Mouse (Mus musculus) lung, embryonic 14.5 days (tissue): ENCODE data around the gene Mtch1. TPM values are rescaled to one million over a fixed set of nuclear protein-coding genes. Genes with fewer than 3 reads are reported as not detected.

ENCODE experiments used
- ATAC-seq: fragments of 200-750 bp; cut with Nextera tagmentation; 2 replicates; pipeline ENCODE4 v1.8.0; 2017; ENCODE audit warnings: mild to moderate bottlenecking, moderate TSS enrichment, moderate library complexity; ENCODE audit not compliant: insufficient read depth
- DNase-seq: peaks from one replicate; pipeline ENCODE4 v3.0.0-alpha.2; 2015
- H3K27ac ChIP-seq: fragments of 300-500 bp; sonication (generic); 2 replicates; pipeline ENCODE4 v1.5.1; 2014; ENCODE audit warnings: low read depth, mild to moderate bottlenecking, moderate library complexity
- H3K27me3 ChIP-seq: fragments of 300-500 bp; sonication (generic); 2 replicates; pipeline ENCODE4 v1.6.1; 2014; ENCODE audit warnings: low read length, control low read depth; ENCODE audit not compliant: insufficient read depth
- H3K36me3 ChIP-seq: fragments of 300-500 bp; sonication (generic); 2 replicates; pipeline ENCODE4 v1.6.1; 2014; ENCODE audit warnings: control low read depth; ENCODE audit not compliant: insufficient read depth
- H3K4me1 ChIP-seq: fragments of 300-500 bp; sonication (generic); 2 replicates; pipeline ENCODE4 v1.6.1; 2014; ENCODE audit warnings: antibody characterized with exemption, control low read depth; ENCODE audit not compliant: insufficient read depth
- H3K4me2 ChIP-seq: fragments of 300-500 bp; sonication (generic); 2 replicates; pipeline ENCODE4 v1.6.1; 2014; ENCODE audit warnings: mild to moderate bottlenecking
- H3K4me3 ChIP-seq: fragments of 300-500 bp; sonication (generic); 2 replicates; pipeline ENCODE4 v1.5.1; 2014; ENCODE audit warnings: low read depth, low read length
- H3K9ac ChIP-seq: fragments of 300-500 bp; sonication (generic); 2 replicates; pipeline ENCODE4 v1.6.1; 2014
- H3K9me3 ChIP-seq: fragments of 300-500 bp; sonication (generic); 2 replicates; pipeline ENCODE4 v1.6.1; 2016; ENCODE audit warnings: low read depth, low read length, control low read depth
- CTCF ChIP-seq: IDR thresholded peaks from 2 replicates; pipeline ENCODE4 v1.5.1; 2016; ENCODE audit warnings: antibody characterized with exemption, low read depth
- WGBS: fragments of 180-500 bp; shearing (Covaris S2); extraction: QIAGEN DNeasy Blood & Tissue Kit; methylation state at CpG from one replicate; pipeline ENCODE4 v1.1.7; 2014; 5-methylcytosine and 5-hydroxymethylcytosine counted together
- polyA plus RNA-seq: library from polyadenylated mRNA; unstranded; fragments of >200 nt; fragmentation: Nextera tagmentation; extraction: Ambion mirVana; gene quantifications from 2 replicates; pipeline ENCODE4 v1.2.1, GENCODE M21; 2014

Mtch1 gene
- polyA plus RNA-seq, 1 experiment from 2014 or later: 395 TPM

DNA sequence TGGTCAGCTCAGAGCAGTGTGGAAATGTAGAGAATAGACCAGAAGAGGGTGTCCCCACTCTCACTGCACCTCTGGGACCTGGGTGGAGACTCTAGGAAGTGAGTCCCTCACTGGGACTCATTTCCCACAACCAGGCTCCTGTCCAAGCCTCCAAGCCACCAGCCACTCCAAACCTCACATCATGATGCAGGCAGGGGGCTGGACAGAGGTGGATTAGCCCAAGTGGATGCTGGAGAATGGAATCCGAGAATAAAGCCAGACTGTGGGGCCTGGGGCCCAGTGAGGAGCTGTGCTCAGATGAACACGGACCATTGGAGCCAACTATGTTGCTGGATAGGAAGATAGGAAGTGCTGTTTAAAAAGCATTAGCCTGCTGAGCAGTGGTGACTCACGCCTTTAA, 30.8 kb downstream of the Mtch1 start:
- ATAC-seq (no peak), DNase-seq (no peak)
- H3K36me3 ChIP-seq: no peaks in the 10 kb centered on the region
- H3K4me3 ChIP-seq: no peak overlapping the region
- H3K27me3 ChIP-seq: peaks cover 13% of the 10 kb centered on the region
- no peak overlapping the region for H3K27ac ChIP-seq
- no peak overlapping the region for H3K9ac ChIP-seq
- H3K4me2 ChIP-seq: no peak overlapping the region
- no peak for TF ChIP-seq CTCF
- no peaks in the 10 kb centered on the region for H3K4me1 ChIP-seq
- H3K9me3 ChIP-seq: no peaks in the 10 kb centered on the region; the same call in 1 of the 2 replicates
- 69% methylated on average over 3 of the region's 3 CpGs for WGBS

- no peak for ATAC-seq
- H3K27ac ChIP-seq: no peak overlapping the region; the same call in 1 of the 2 replicates
- TF ChIP-seq CTCF: no peak
- no peak overlapping the region for H3K9ac ChIP-seq
- H3K4me1 ChIP-seq: no peaks in the 10 kb centered on the region
- DNase-seq: no peak
- H3K4me3 ChIP-seq: no peak overlapping the region
- no peaks in the 10 kb centered on the region; the same call in 1 of the 2 replicates for H3K9me3 ChIP-seq
- H3K36me3 ChIP-seq: no peaks in the 10 kb centered on the region
- H3K4me2 ChIP-seq: no peak overlapping the region
- 45% methylated on average over 9 of the region's 9 CpGs for WGBS
- H3K27me3 ChIP-seq: peaks cover 3% of the 10 kb centered on the region; the same call in 1 of the 2 replicates
Measured at GRCm38 (mm10) chr17:29315672-29316465, 31.9 kb downstream of the Mtch1 start.

DNA sequence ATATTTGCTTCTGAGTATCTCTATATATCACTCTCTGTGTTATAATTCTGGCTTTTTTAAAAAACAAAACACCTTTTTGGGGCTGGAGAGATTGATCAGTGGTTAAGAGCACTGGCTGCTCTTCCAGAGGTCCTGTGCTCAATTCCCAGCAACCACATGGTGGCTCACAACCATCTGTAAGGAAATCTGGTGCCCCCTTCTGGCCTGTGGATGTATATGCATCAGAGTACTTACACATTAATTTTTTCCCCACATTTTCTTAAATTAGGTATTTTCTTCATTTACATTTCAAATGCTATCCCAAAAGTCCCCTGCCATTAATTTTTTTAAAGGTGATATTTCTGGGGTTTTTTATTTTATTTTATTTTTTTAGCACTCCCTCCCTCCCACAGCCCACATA, 34.4 kb downstream of the Mtch1 start:
- peak; percentile 42 for TF ChIP-seq CTCF
- no peak for ATAC-seq
- no peak overlapping the region for H3K4me3 ChIP-seq

GRCm38 (mm10) chr17:29312082-29312481, 35.7 kb downstream of the Mtch1 start:
- no peak for ATAC-seq
- WGBS: 89% methylated on average over 2 of the region's 2 CpGs
- no peaks in the 10 kb centered on the region; the same call in 1 of the 2 replicates for H3K9me3 ChIP-seq
- H3K4me1 ChIP-seq: no peaks in the 10 kb centered on the region
- no peak overlapping the region for H3K9ac ChIP-seq
- TF ChIP-seq CTCF: no peak
- H3K27ac ChIP-seq: no peak overlapping the region
- H3K27me3 ChIP-seq: no peaks in the 10 kb centered on the region
- no peak overlapping the region for H3K4me2 ChIP-seq
- H3K36me3 ChIP-seq: no peaks in the 10 kb centered on the region
- no peak overlapping the region for H3K4me3 ChIP-seq
- DNase-seq: no peak

More for the DNA sequence above, 34.4 kb downstream of the Mtch1 start:
- DNase-seq: no peak
- no peak overlapping the region for H3K9ac ChIP-seq
- H3K27me3 ChIP-seq: no peaks in the 10 kb centered on the region
- no peak overlapping the region for H3K27ac ChIP-seq
- H3K4me2 ChIP-seq: no peak overlapping the region
- no peaks in the 10 kb centered on the region; the same call in 1 of the 2 replicates for H3K9me3 ChIP-seq
- H3K4me1 ChIP-seq: no peaks in the 10 kb centered on the region
- no peaks in the 10 kb centered on the region for H3K36me3 ChIP-seq

- no peaks in the 10 kb centered on the region for H3K27me3 ChIP-seq
- TF ChIP-seq CTCF: no peak
- H3K4me3 ChIP-seq: no peak overlapping the region
- DNase-seq: no peak
- H3K36me3 ChIP-seq: no peaks in the 10 kb centered on the region
- ATAC-seq: no peak
- no peak overlapping the region for H3K4me2 ChIP-seq
- 89% methylated on average over 8 of the region's 8 CpGs for WGBS
- no peaks in the 10 kb centered on the region for H3K4me1 ChIP-seq
- no peak overlapping the region for H3K9ac ChIP-seq
- H3K9me3 ChIP-seq: no peaks in the 10 kb centered on the region; the same call in 1 of the 2 replicates
- no peak overlapping the region for H3K27ac ChIP-seq
Measured at GRCm38 (mm10) chr17:29311602-29312001, 36.1 kb downstream of the Mtch1 start.

DNA sequence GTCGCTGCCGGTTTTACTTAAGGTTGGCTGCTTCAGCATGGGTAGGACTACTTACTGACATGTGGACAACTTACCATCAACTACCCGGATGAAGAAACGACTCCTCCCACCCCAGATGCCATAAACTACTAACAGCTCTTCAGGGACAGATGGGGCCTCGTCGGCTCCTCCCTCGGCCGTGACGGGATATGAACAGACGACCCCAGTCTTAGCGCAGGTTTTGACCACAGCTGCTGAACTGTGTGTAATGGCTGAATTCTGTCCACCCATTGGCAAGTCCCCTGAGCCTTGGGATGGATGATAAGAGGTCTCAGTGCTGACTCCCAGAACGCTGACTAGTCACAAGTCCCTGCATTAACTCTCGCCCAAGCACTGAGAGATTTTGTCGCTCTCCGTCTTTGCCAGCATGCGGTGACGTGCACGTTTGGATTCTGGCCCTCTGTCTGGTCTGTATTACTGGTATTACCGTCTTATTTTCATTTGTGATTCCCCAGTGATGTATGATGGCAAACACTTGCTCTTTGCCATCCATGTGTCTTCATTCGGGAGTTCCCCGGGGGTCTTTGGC, 37.6 kb downstream of the Mtch1 start:
- H3K27ac ChIP-seq: no peak overlapping the region
- 71% methylated on average over 21 of the region's 21 CpGs for WGBS

DNA sequence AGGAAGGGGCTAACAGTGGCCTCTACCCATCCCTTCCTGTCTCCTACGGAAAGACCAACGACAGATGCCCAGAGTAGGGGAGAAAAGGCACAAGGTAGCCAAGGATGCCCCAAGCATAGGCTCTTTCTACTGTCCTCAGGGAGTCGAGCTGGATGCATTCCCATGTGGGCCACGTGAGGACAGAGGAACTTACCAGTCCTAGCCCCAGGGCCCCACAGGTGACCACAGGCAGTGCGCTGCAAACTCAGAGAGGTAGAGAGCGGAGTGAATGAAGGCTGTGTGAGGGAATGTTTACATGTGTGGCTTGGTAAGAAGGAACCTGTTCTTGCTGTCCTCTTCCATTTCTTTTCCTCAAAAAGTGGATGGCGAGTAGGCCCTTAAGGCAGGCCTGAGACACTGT, 41.9 kb downstream of the Mtch1 start:
- no peak for TF ChIP-seq CTCF
- no peaks in the 10 kb centered on the region for H3K27me3 ChIP-seq
- H3K36me3 ChIP-seq: peaks cover 14% of the 10 kb centered on the region
- H3K4me2 ChIP-seq: peak overlapping the region; percentile 23; the same call in 1 of the 2 replicates
- H3K9ac ChIP-seq: peak overlapping the region; percentile 32; the same call in 1 of the 2 replicates
- ATAC-seq: no peak
- H3K27ac ChIP-seq: 0 out of 2 replicates have a peak overlapping the region, but pooled peaks have one; percentile 16
- no peak overlapping the region for H3K4me3 ChIP-seq
- 42% methylated on average over 7 of the region's 7 CpGs for WGBS
- H3K4me1 ChIP-seq: peaks cover 15% of the 10 kb centered on the region
- H3K9me3 ChIP-seq: no peaks in the 10 kb centered on the region
- no peak for DNase-seq

More for the DNA sequence above, 37.6 kb downstream of the Mtch1 start:
- H3K9me3 ChIP-seq: no peaks in the 10 kb centered on the region; the same call in 1 of the 2 replicates
- peaks cover 7% of the 10 kb centered on the region for H3K4me1 ChIP-seq
- H3K4me3 ChIP-seq: no peak overlapping the region
- no peak for TF ChIP-seq CTCF
- no peak for ATAC-seq
- no peak for DNase-seq
- H3K36me3 ChIP-seq: no peaks in the 10 kb centered on the region
- H3K27me3 ChIP-seq: no peaks in the 10 kb centered on the region
- H3K4me2 ChIP-seq: no peak overlapping the region
- H3K9ac ChIP-seq: no peak overlapping the region
